Mouse (Mus musculus): ENCODE results near the gene Mlec.
A peak's percentile ranks its signal among the peaks of the same experiment; 100 is the strongest.

Gene Mlec

DNA sequence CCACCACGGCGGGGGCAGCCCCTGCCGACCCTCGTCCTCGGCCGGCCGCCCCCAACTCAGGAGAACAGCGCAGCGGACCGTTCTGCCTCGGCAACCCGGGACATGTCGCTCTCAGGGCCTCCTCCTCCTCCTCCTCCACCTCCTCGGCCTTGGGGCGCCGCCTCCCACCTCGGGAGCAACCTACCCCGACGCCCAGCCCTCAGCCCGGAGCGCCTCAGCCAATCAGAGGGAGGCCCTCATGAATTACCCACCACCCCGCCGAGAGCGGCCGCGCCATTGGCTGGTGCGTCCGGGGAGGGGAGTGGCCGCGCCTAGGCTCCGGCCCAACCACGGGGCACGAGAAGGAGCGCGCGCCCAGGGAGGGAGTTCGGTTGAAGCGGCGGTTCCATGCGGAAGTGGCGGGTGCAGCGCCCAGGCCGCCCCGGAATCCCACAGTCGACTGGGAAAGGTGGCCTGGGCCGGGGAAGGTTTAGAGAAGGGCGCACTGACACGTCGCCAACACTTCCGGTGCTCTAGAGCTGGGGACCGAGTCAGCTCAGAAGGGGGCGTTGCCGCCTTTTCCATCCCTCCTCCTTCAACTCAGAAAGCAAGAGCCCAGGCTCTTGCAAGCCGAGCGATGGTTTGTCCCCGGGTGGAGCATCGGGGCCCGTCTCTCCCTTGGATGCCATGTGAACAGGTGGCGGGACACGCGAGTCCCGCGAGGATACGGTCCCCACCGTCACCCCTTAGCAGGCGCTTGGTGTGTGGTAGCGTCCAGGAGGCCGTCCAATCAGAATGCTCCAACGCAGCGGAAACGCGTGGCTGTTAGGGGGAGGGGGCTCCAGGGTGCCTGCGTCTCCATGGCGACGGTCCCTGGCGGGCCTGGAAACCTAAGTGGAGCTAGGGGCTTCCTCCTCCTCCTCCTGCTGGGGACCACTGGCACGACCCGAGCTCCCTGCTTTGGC is at the start of gene Mlec:
Mlec (minus strand) TSS at position 140 of the 944 bp plus-strand sequence.
- Histone ChIP-seq H3K4me3 (replicated peaks; ENCODE audit: low read length) (peak within 1 kb of the TSS; percentile 99), H3K36me3 (ENCODE audit: insufficient read depth, low read length) (peaks cover 27% of the 10 kb centered on the region), H3K27me3 (ENCODE audit: insufficient read depth, low read length) (no peaks in the 10 kb centered on the region), H3K4me1 (replicated peaks; ENCODE audit: low read depth, low read length) (peaks cover 80% of the 10 kb centered on the region), H3K9me3 (ENCODE audit: low read length) (no peaks in the 10 kb centered on the region)
- no peak for TF ChIP-seq CTCF (conservative IDR thresholded peaks at IDR 0.05; ENCODE audit: low read length)
- TF ChIP-seq POU5F1 (IDR thresholded peaks at IDR 0.05; ENCODE audit: borderline replicate concordance, low read length) = no peak
- no peak for TF ChIP-seq NANOG (IDR thresholded peaks at IDR 0.05; ENCODE audit: borderline replicate concordance, low read length)

DNA sequence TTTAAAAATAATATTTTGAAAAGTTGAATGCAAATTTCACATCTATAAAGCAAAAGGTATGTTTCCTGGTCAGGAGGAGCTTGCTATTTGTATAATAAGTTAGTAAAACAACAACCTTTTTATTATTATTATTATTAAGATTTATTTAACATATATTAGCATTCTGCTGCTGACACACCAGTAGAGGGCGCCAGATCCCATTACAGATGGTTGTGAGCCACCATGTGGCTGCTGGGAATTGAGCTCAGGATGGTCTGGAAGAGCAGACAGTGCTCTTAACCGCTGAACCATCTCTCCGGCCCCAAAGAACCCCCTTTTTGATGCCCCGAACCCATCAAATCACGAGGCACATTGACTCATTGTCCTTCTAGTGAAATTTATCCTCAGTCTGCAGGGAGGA is 49.3 kb upstream of the Mlec start:
- Histone ChIP-seq H3K4me3 (replicated peaks; ENCODE audit: low read length) (no peak overlapping the region), H3K27me3 (ENCODE audit: insufficient read depth, low read length) (peaks cover 22% of the 10 kb centered on the region), H3K9me3 (ENCODE audit: low read length) (no peaks in the 10 kb centered on the region), H3K4me1 (replicated peaks; ENCODE audit: low read depth, low read length) (peaks cover 59% of the 10 kb centered on the region), H3K36me3 (ENCODE audit: insufficient read depth, low read length) (no peaks in the 10 kb centered on the region)
- TF ChIP-seq POU5F1 (IDR thresholded peaks at IDR 0.05; ENCODE audit: borderline replicate concordance, low read length) (no peak), CTCF (conservative IDR thresholded peaks at IDR 0.05; ENCODE audit: low read length) (peak; percentile 56)

DNA sequence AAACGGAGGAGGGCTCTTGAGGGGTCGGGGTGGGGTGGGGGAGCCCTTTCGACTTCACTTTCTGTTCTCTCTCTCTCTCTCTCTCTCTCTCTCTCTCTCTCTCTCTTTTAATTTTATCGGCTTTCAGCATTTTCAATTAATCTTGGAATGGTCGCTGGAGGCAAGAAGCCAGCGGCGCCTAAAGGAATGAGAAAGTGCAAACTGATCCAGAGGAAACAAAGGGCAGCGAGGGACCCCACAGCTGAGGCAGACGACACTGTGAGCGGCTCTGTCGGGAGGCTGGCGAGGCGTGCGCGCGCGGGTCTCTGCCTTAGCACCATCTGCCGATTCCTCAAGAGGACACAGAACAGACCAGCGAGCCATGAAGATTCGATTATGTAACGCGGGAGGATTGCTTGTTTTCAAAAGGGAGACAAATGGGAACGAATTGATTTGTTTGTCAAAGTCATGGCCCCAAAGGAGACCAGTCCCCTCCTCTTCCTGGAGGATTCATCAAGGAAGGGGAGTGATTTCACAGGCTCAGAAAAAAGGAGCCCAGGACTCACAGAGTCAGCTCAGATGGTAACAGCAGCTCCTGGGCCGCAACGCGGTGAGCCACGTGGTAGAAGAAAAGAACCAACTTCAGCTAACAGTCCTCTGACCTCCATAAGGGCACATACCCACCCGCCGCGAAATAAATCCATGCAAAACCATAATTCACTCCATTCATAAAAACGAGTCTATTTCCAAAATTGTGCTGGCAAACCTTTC is 46.8 kb upstream of the Mlec start:
- peaks cover 22% of the 10 kb centered on the region for H3K27me3 ChIP-seq (ENCODE audit: insufficient read depth, low read length)
- H3K4me3 ChIP-seq (replicated peaks; ENCODE audit: low read length) = peak overlapping the region; percentile 69
- TF ChIP-seq POU5F1 (IDR thresholded peaks at IDR 0.05; ENCODE audit: borderline replicate concordance, low read length) = no peak
- no peak for TF ChIP-seq NANOG (IDR thresholded peaks at IDR 0.05; ENCODE audit: borderline replicate concordance, low read length)
- TF ChIP-seq CTCF (conservative IDR thresholded peaks at IDR 0.05; ENCODE audit: low read length) = no peak

DNA sequence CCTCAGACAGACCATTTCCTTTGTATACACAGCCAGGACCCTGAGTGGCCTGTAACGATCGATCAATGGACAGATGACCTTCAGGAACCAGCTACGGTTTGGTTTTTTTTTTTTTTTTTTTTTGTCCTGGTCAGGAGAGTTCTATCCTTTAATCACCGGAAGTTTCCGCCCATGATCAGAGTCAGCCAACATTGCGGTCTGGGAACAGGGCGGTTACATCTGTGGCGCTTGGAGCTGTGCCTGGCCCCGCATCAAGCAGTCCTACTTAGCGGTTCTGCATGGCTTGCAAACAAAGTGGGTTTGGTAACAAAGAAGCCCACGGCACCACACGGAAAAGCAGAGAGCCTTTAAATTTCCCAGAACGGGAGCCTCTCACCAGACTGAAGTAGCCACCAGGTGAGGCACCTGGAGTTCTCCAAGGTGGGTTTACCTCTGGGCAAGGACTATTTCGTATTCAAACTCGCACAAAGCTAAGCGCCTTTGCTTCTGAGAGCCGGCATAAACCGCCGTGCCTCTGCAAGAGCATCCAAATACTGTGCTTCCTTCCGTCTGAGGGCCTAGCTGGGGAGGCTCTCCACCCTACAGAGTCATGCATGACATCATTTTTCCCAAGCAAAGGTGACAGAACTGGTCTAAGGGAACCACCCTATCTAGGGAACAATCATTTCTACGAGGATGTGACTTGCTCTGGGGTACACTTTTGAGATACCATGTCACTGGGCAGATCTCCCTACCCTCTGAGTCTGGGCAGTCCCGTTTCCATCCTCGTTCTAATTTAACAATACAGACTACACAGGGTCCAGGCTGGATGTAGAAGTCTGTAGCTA is 46.0 kb upstream of the Mlec start:
- peaks cover 56% of the 10 kb centered on the region for H3K4me1 ChIP-seq (replicated peaks; ENCODE audit: low read depth, low read length)
- H3K27me3 ChIP-seq (ENCODE audit: insufficient read depth, low read length) = peaks cover 22% of the 10 kb centered on the region
- H3K36me3 ChIP-seq (ENCODE audit: insufficient read depth, low read length) = no peaks in the 10 kb centered on the region
- H3K9me3 ChIP-seq (ENCODE audit: low read length) = no peaks in the 10 kb centered on the region
- TF ChIP-seq NANOG (IDR thresholded peaks at IDR 0.05; ENCODE audit: borderline replicate concordance, low read length) (peak; percentile 61; the same call in 1 of the 2 replicates), CTCF (conservative IDR thresholded peaks at IDR 0.05; ENCODE audit: low read length) (no peak)
- peak overlapping the region; percentile 69 for H3K4me3 ChIP-seq (replicated peaks; ENCODE audit: low read length)

More for the DNA sequence above, 46.8 kb upstream of the Mlec start:
- Histone ChIP-seq H3K36me3 (ENCODE audit: insufficient read depth, low read length) (no peaks in the 10 kb centered on the region), H3K4me1 (replicated peaks; ENCODE audit: low read depth, low read length) (peaks cover 60% of the 10 kb centered on the region), H3K9me3 (ENCODE audit: low read length) (no peaks in the 10 kb centered on the region)

DNA sequence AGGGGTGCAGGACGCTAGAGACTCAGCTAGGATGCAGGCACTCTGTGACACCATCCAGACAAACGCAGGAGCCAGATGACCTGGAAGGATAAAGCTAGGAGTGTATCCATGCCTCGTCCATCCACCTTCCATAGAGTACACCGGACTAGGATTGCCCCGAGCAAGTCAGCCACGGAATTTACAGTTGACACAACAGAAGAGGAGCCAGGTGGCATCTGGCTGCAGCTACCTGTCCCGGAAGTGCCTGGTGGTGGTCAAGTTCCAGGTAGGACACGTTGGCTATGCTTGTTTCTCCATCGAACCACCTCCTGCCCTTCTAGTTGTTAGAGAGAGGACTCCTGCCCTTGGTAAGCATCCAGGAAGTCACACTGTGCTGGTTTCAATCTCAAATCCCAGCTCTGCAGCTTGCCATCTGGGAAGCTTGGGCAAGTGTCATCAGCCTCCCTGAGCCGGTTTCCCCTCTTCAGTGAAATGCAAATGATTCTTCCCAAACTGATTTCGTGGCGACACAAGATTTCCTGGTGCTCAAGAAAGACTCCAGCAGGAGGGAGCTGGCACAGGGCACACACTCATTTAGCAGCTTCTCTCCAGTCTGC is 36.7 kb upstream of the Mlec start:
- Histone ChIP-seq H3K27me3 (ENCODE audit: insufficient read depth, low read length) (peaks cover 48% of the 10 kb centered on the region), H3K4me1 (replicated peaks; ENCODE audit: low read depth, low read length) (peaks cover 61% of the 10 kb centered on the region), H3K9me3 (ENCODE audit: low read length) (no peaks in the 10 kb centered on the region), H3K36me3 (ENCODE audit: insufficient read depth, low read length) (no peaks in the 10 kb centered on the region), H3K4me3 (replicated peaks; ENCODE audit: low read length) (peak overlapping the region; percentile 84)
- no peak for TF ChIP-seq POU5F1 (IDR thresholded peaks at IDR 0.05; ENCODE audit: borderline replicate concordance, low read length)
- TF ChIP-seq CTCF (conservative IDR thresholded peaks at IDR 0.05; ENCODE audit: low read length) = no peak
- no peak for TF ChIP-seq NANOG (IDR thresholded peaks at IDR 0.05; ENCODE audit: borderline replicate concordance, low read length)

DNA sequence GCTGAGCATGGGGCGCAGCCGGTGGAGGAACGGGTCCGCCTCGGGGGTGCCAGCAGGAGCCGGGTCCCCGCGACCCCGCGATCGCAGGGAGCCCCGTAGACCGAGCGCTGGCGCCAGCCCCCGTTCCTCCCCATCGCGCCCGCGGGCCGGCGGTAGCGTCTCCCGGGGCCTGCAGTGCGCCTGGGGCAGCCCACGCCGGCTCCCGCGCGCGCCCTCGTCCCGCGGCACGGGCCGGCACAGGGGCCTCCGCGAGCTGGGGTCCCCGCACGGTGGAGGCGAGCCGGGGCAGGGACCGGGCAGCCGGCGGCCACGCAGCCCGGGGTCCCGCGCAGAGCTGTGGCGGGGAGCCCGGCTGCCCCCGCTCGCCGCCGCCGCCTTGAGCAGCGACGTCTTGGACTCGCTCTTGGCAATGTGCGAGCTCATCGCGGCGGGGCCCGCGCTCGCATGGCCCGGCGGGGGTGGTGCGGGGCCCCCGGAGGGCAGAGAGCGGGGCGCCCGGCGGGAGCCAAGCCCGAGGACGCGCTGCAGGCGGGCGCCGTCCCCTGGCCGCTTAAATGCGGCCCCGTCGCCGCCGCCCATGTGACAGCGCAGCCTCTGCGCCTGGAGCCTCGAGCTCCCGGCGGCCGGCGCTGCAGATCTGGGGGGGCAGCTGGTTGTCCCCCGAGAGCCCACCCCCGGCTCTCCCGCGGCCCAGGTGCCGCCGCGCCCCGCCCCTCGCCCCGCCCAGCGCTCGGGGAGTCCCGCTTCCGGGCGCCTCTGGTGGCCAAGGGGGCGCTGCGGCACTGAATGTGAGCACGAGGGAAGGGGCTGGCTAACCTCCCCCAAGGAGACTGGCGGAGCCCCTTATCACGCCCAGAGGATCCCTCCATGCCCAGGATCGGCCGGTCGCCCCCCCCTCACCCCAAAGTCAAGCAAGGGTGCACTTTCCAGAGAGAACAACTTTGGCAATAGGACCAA is 36.0 kb upstream of the Mlec start, which contains the start of gene Cabp1:
Cabp1 (minus strand) TSS at position 713 of the 957 bp plus-strand sequence.
- H3K36me3 ChIP-seq (ENCODE audit: insufficient read depth, low read length) = no peaks in the 10 kb centered on the region
- peak within 1 kb of the TSS; percentile 84 for H3K4me3 ChIP-seq (replicated peaks; ENCODE audit: low read length)
- H3K27me3 ChIP-seq (ENCODE audit: insufficient read depth, low read length) = peaks cover 48% of the 10 kb centered on the region
- no peak for TF ChIP-seq POU5F1 (IDR thresholded peaks at IDR 0.05; ENCODE audit: borderline replicate concordance, low read length)
- no peak for TF ChIP-seq NANOG (IDR thresholded peaks at IDR 0.05; ENCODE audit: borderline replicate concordance, low read length)
- no peak for TF ChIP-seq CTCF (conservative IDR thresholded peaks at IDR 0.05; ENCODE audit: low read length)
- H3K9me3 ChIP-seq (ENCODE audit: low read length) = no peaks in the 10 kb centered on the region
- peaks cover 69% of the 10 kb centered on the region for H3K4me1 ChIP-seq (replicated peaks; ENCODE audit: low read depth, low read length)

DNA sequence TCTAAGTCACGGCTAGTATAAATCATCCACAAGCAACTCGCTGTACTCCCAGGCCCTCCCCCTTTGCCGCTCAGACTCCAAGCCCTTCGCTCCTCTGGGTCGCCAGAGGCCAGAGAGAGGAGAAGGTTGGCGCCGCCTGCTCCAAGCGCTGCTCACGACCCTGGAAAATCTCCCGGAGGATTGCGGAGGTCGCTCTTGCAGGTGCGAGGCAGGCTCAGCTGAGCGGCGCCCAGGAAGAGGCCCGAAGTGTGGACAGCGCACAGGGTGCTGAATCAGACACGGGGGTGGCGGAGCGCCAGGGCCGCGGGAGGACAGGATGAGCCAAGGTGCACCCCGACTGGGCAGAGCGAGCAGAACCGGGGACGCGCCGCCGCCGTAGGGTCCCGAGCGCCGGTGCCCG is 35.2 kb upstream of the Mlec start:
- H3K36me3 ChIP-seq (ENCODE audit: insufficient read depth, low read length) = no peaks in the 10 kb centered on the region
- H3K4me3 ChIP-seq (replicated peaks; ENCODE audit: low read length) = peak overlapping the region; percentile 84
- no peak for TF ChIP-seq NANOG (IDR thresholded peaks at IDR 0.05; ENCODE audit: borderline replicate concordance, low read length)
- no peak for TF ChIP-seq POU5F1 (IDR thresholded peaks at IDR 0.05; ENCODE audit: borderline replicate concordance, low read length)
- no peak for TF ChIP-seq CTCF (conservative IDR thresholded peaks at IDR 0.05; ENCODE audit: low read length)
- H3K27me3 ChIP-seq (ENCODE audit: insufficient read depth, low read length) = peaks cover 48% of the 10 kb centered on the region
- H3K4me1 ChIP-seq (replicated peaks; ENCODE audit: low read depth, low read length) = peaks cover 70% of the 10 kb centered on the region
- H3K9me3 ChIP-seq (ENCODE audit: low read length) = no peaks in the 10 kb centered on the region
